Mouse (Mus musculus) stomach, postnatal 0 days (tissue): ENCODE data around the gene Kif22. TPM values are rescaled to one million over a fixed set of nuclear protein-coding genes. Genes with fewer than 3 reads are reported as not detected.
A peak's percentile ranks its signal among the peaks of the same experiment; 100 is the strongest.

Experiments used
- ATAC-seq: fragments of 200-750 bp; cut with Nextera tagmentation; 2 replicates; pipeline ENCODE4 v1.8.0; 2017; ENCODE audit not compliant: low FRiP score, low TSS enrichment
- DNase-seq: peaks from one replicate; pipeline ENCODE4 v3.0.0-alpha.2; 2016; ENCODE audit warnings: low spot score
- H3K27ac ChIP-seq: fragments of 300-500 bp; sonication (generic); replicated peaks from 2 replicates; pipeline ENCODE4 v1.5.1; 2014; ENCODE audit warnings: mild to moderate bottlenecking, control low read depth
- H3K27me3 ChIP-seq: fragments of 300-500 bp; sonication (generic); 2 replicates; pipeline ENCODE4 v1.6.1; 2014; ENCODE audit warnings: low read length; ENCODE audit not compliant: control insufficient read depth, insufficient read depth
- H3K36me3 ChIP-seq: fragments of 300-500 bp; sonication (generic); 2 replicates; pipeline ENCODE4 v1.6.1; 2014; ENCODE audit warnings: low read length, mixed read lengths; ENCODE audit not compliant: control insufficient read depth, insufficient read depth
- H3K4me1 ChIP-seq: fragments of 300-500 bp; sonication (generic); replicated peaks from 2 replicates; pipeline ENCODE4 v1.6.1; 2014; ENCODE audit warnings: antibody characterized with exemption; ENCODE audit not compliant: control insufficient read depth, insufficient read depth
- H3K4me2 ChIP-seq: fragments of 300-500 bp; sonication (generic); replicated peaks from 2 replicates; pipeline ENCODE4 v1.6.1; 2014; ENCODE audit warnings: low read depth, mild to moderate bottlenecking, control low read depth, moderate library complexity
- H3K4me3 ChIP-seq: fragments of 300-500 bp; sonication (generic); 2 replicates; pipeline ENCODE4 v1.5.1; 2014; ENCODE audit warnings: low read depth, low read length, control low read depth
- H3K9ac ChIP-seq: fragments of 300-500 bp; sonication (generic); 2 replicates; pipeline ENCODE4 v1.6.1; 2014; ENCODE audit warnings: mild to moderate bottlenecking, low read length, control low read depth, mixed read lengths
- H3K9me3 ChIP-seq: fragments of 300-500 bp; sonication (generic); 2 replicates; pipeline ENCODE4 v1.6.1; 2016; ENCODE audit warnings: low read length; ENCODE audit not compliant: control insufficient read depth
- CTCF ChIP-seq: IDR thresholded peaks from 2 replicates; pipeline ENCODE4 v1.5.1; 2016; ENCODE audit warnings: antibody characterized with exemption, low read depth, mild to moderate bottlenecking, moderate library complexity
- EP300 ChIP-seq: optimal IDR thresholded peaks from 2 replicates; pipeline ENCODE3; 2016; ENCODE audit warnings: antibody characterized with exemption
- WGBS: fragments of 180-500 bp; shearing (Covaris S2); extraction: QIAGEN DNeasy Blood & Tissue Kit; methylation state at CpG from one replicate; pipeline ENCODE4 v1.1.7; 2014; 5-methylcytosine and 5-hydroxymethylcytosine counted together
- polyA plus RNA-seq: library from polyadenylated mRNA; unstranded; fragments of >200 nt; fragmentation: Nextera tagmentation; extraction: Ambion mirVana; gene quantifications from 2 replicates; pipeline ENCODE4 v1.2.1, GENCODE M21; 2015

Gene Kif22
- polyA plus RNA-seq, 1 experiment from 2014 or later, result 24.4 TPM

- Histone ChIP-seq H3K27ac (no peak overlapping the region; the same call in 1 of the 2 replicates), H3K36me3 (no peaks in the 10 kb centered on the region), H3K9ac (no peak overlapping the region), H3K4me3 (no peak overlapping the region), H3K9me3 (no peaks in the 10 kb centered on the region), H3K27me3 (no peaks in the 10 kb centered on the region), H3K4me1 (0 out of 2 replicates have a peak, but pooled peaks cover 10% of the 10 kb centered on the region), H3K4me2 (no peak overlapping the region)
- no peak for DNase-seq
- WGBS, result 66% methylated on average over 2 of the region's 2 CpGs
- TF ChIP-seq EP300 (no peak), CTCF (no peak)
- no peak for ATAC-seq
These were observed 30.6 kb downstream of the Kif22 start for GRCm38 (mm10) chr7:127011717-127012116.

- Histone ChIP-seq H3K36me3 (no peaks in the 10 kb centered on the region), H3K4me1 (0 out of 2 replicates have a peak, but pooled peaks cover 10% of the 10 kb centered on the region), H3K9me3 (no peaks in the 10 kb centered on the region), H3K9ac (no peak overlapping the region), H3K4me3 (no peak overlapping the region), H3K4me2 (no peak overlapping the region), H3K27me3 (no peaks in the 10 kb centered on the region), H3K27ac (no peak overlapping the region; the same call in 1 of the 2 replicates)
- TF ChIP-seq CTCF (no peak), EP300 (no peak)
- no peak for ATAC-seq
- 88% methylated on average over 2 of the region's 2 CpGs for WGBS
- DNase-seq, result no peak
These were observed 31.2 kb downstream of the Kif22 start for GRCm38 (mm10) chr7:127011051-127011450.

- Histone ChIP-seq H3K9ac (peak overlapping the region; percentile 19; the same call in 1 of the 2 replicates), H3K9me3 (no peaks in the 10 kb centered on the region), H3K4me2 (no peak overlapping the region), H3K27ac (peak overlapping the region; percentile 92), H3K27me3 (no peaks in the 10 kb centered on the region), H3K4me1 (0 out of 2 replicates have a peak, but pooled peaks cover 10% of the 10 kb centered on the region), H3K4me3 (no peak overlapping the region), H3K36me3 (no peaks in the 10 kb centered on the region)
- ATAC-seq (peak; percentile 13; the same call in 1 of the 2 replicates), DNase-seq (no peak)
- TF ChIP-seq EP300, result no peak
- no peak for TF ChIP-seq CTCF
- 74% methylated on average over 17 of the region's 17 CpGs for WGBS
These were observed 32.8 kb downstream of the Kif22 start for GRCm38 (mm10) chr7:127009307-127010085.

GRCm38 (mm10) chr7:127008239-127009019 is 33.8 kb downstream of the Kif22 start:
- no peaks in the 10 kb centered on the region for H3K9me3 ChIP-seq
- DNase-seq (peak; percentile 86), ATAC-seq (peak; percentile 94)
- no peaks in the 10 kb centered on the region for H3K36me3 ChIP-seq
- H3K9ac ChIP-seq, result peak overlapping the region; percentile 19
- 0 out of 2 replicates have a peak, but pooled peaks cover 10% of the 10 kb centered on the region for H3K4me1 ChIP-seq
- TF ChIP-seq CTCF (no peak), EP300 (peak; percentile 50)
- no peak overlapping the region for H3K4me3 ChIP-seq
- 22% methylated on average over 9 of the region's 9 CpGs for WGBS
- no peaks in the 10 kb centered on the region for H3K27me3 ChIP-seq
- H3K27ac ChIP-seq, result peak overlapping the region; percentile 92
- peak overlapping the region; percentile 2; the same call in 1 of the 2 replicates for H3K4me2 ChIP-seq

GRCm38 (mm10) chr7:127007313-127008024 is 34.8 kb downstream of the Kif22 start:
- 83% methylated on average over 6 of the region's 6 CpGs for WGBS

More at GRCm38 (mm10) chr7:127007313-127008024, 34.8 kb downstream of the Kif22 start:
- ATAC-seq (no peak), DNase-seq (no peak)
- Histone ChIP-seq H3K27ac (peak overlapping the region; percentile 92; the same call in 1 of the 2 replicates), H3K36me3 (no peaks in the 10 kb centered on the region), H3K9me3 (no peaks in the 10 kb centered on the region), H3K27me3 (no peaks in the 10 kb centered on the region), H3K4me1 (0 out of 2 replicates have a peak, but pooled peaks cover 10% of the 10 kb centered on the region), H3K4me3 (no peak overlapping the region), H3K9ac (no peak overlapping the region), H3K4me2 (no peak overlapping the region)
- no peak for TF ChIP-seq CTCF
- no peak for TF ChIP-seq EP300
